Mouse (Mus musculus): ENCODE results near the gene Hoxa9. TPM values are rescaled to one million over a fixed set of nuclear protein-coding genes. Genes with fewer than 3 reads are reported as not detected.
A peak's percentile ranks its signal among the peaks of the same experiment; 100 is the strongest.

Hoxa9 gene
- polyA plus RNA-seq, 1 experiment from 2014 or later: 2.2 TPM

DNA sequence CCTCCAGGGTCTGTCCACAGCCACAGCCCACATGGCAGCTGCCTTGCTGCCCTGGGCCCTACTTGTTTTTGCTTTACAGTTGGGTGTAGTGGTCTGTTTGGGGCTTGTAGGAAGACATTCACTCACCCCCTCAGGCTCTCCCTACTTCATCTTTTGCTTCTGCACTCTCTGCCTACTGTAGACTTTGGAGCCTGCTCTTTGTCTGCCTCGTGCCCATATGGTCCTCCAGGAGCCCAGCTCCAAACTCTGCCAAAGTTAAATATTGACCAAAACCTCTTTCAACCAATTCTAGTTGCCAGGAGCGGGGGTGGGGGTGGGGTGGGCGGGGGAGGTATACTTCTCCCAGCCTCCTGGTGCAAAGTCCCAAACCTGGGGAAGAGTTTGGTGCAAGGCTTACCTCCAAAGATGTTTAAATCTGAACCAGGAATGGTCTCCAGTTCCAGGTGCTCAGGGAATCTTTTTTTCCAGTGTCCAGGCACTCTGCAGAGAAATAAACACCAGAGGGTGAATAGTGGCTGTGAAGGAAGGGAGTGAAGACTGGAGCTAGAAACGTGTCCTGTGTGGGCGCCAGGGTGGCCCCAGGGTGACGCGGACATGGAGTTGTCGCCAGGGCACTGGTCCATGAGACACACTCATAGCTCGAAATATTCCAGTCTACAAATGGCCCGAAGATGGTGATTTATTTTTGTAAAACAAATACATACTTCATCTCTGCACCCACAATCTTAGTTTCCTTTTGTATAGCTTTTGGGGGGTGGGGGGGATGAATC is 47.4 kb downstream of the Hoxa9 start:
- Histone ChIP-seq H3K9me3 (ENCODE audit: control insufficient read depth, low read length) (no peaks in the 10 kb centered on the region), H3K27ac (ENCODE audit: low read depth, low read length) (no peak overlapping the region; the same call in 1 of the 2 replicates), H3K36me3 (ENCODE audit: control insufficient read depth, insufficient read depth, low read length) (no peaks in the 10 kb centered on the region), H3K9ac (ENCODE audit: low read depth, low read length) (no peak overlapping the region), H3K4me3 (ENCODE audit: low read depth, low read length) (no peak overlapping the region), H3K27me3 (replicated peaks; ENCODE audit: control insufficient read depth, insufficient read depth, low read length) (peaks cover 98% of the 10 kb centered on the region), H3K4me2 (peak overlapping the region; percentile 14; the same call in 1 of the 2 replicates), H3K4me1 (replicated peaks; ENCODE audit: control insufficient read depth, insufficient read depth, low read length) (peaks cover 11% of the 10 kb centered on the region)
- ATAC-seq (replicated peaks; ENCODE audit: low FRiP score): no peak
- no peak for DNase-seq (ENCODE audit: low spot score)
- 20% methylated on average over 10 of the region's 10 CpGs for WGBS

DNA sequence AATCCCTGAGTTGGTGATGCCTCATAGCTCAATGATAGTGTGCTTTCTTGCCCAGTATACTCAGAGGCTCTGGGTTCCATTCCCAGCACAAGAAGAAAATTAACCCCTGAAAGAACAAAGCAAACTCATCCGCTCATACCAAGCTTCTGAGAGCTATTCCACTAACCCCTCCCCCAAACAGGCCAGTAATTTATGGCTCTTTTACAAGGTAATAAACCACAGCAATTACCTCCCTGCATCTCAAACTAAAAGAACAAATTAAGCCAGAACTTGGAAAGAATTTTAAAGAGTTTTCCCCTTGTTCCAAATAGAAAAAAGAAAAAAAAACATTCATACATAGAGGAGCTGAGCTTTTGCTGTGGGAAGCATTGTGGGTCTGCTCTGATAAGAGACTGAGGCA is 48.1 kb downstream of the Hoxa9 start:
- H3K4me2 ChIP-seq: no peak overlapping the region
- DNase-seq (ENCODE audit: low spot score) (no peak), ATAC-seq (replicated peaks; ENCODE audit: low FRiP score) (no peak)
- H3K36me3 ChIP-seq (ENCODE audit: control insufficient read depth, insufficient read depth, low read length): no peaks in the 10 kb centered on the region
- no peak overlapping the region for H3K4me3 ChIP-seq (ENCODE audit: low read depth, low read length)
- 29% methylated on average over 1 of the region's 1 CpGs for WGBS
- peaks cover 98% of the 10 kb centered on the region for H3K27me3 ChIP-seq (replicated peaks; ENCODE audit: control insufficient read depth, insufficient read depth, low read length)
- H3K4me1 ChIP-seq (replicated peaks; ENCODE audit: control insufficient read depth, insufficient read depth, low read length): peaks cover 11% of the 10 kb centered on the region
- H3K27ac ChIP-seq (ENCODE audit: low read depth, low read length): no peak overlapping the region
- H3K9me3 ChIP-seq (ENCODE audit: control insufficient read depth, low read length): no peaks in the 10 kb centered on the region
- H3K9ac ChIP-seq (ENCODE audit: low read depth, low read length): no peak overlapping the region

GRCm38 (mm10) chr6:52182030-52182429 is 48.9 kb downstream of the Hoxa9 start:
- H3K4me2 ChIP-seq: no peak overlapping the region
- H3K9me3 ChIP-seq (ENCODE audit: control insufficient read depth, low read length): no peaks in the 10 kb centered on the region
- WGBS: 39% methylated on average over 2 of the region's 2 CpGs
- peaks cover 11% of the 10 kb centered on the region for H3K4me1 ChIP-seq (replicated peaks; ENCODE audit: control insufficient read depth, insufficient read depth, low read length)
- no peak overlapping the region for H3K27ac ChIP-seq (ENCODE audit: low read depth, low read length)
- no peak for ATAC-seq (replicated peaks; ENCODE audit: low FRiP score)
- H3K36me3 ChIP-seq (ENCODE audit: control insufficient read depth, insufficient read depth, low read length): no peaks in the 10 kb centered on the region
- H3K9ac ChIP-seq (ENCODE audit: low read depth, low read length): no peak overlapping the region
- H3K4me3 ChIP-seq (ENCODE audit: low read depth, low read length): no peak overlapping the region
- peaks cover 98% of the 10 kb centered on the region for H3K27me3 ChIP-seq (replicated peaks; ENCODE audit: control insufficient read depth, insufficient read depth, low read length)
- DNase-seq (ENCODE audit: low spot score): no peak

- DNase-seq (ENCODE audit: low spot score) (no peak), ATAC-seq (replicated peaks; ENCODE audit: low FRiP score) (no peak)
- Histone ChIP-seq H3K27ac (ENCODE audit: low read depth, low read length) (no peak overlapping the region), H3K4me3 (ENCODE audit: low read depth, low read length) (no peak overlapping the region), H3K9me3 (ENCODE audit: control insufficient read depth, low read length) (no peaks in the 10 kb centered on the region), H3K4me1 (replicated peaks; ENCODE audit: control insufficient read depth, insufficient read depth, low read length) (peaks cover 10% of the 10 kb centered on the region), H3K36me3 (ENCODE audit: control insufficient read depth, insufficient read depth, low read length) (no peaks in the 10 kb centered on the region), H3K27me3 (replicated peaks; ENCODE audit: control insufficient read depth, insufficient read depth, low read length) (peaks cover 99% of the 10 kb centered on the region), H3K4me2 (peak overlapping the region; percentile 64), H3K9ac (ENCODE audit: low read depth, low read length) (no peak overlapping the region)
- 24% methylated on average over 3 of the region's 3 CpGs for WGBS
Observed at GRCm38 (mm10) chr6:52180726-52181125, 50.2 kb downstream of the Hoxa9 start.

DNA sequence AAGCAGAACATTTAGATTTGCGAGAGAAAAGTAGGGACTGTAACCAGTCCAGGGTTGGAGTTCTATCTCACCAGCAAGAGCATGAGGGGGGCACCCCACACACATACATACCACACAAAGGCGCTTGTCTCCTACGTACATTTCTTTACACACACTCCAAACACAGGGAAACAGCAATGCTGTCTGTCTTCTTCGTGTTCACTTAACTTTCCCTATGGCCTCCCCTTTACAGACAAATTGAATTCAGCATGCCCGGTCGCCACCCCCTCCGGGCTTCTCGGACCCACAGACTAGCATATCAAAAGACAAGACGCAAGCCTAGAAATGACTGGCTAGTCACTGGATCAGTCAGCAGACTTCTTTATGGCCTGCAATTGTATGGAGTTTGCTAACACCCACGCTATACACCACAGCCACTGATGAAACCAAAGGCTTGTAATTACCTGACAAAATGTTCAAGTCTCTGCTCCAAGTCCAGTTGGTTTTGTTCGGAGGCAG is 50.6 kb downstream of the Hoxa9 start:
- H3K4me3 ChIP-seq (ENCODE audit: low read depth, low read length): peak overlapping the region; percentile 46
- peaks cover 9% of the 10 kb centered on the region for H3K4me1 ChIP-seq (replicated peaks; ENCODE audit: control insufficient read depth, insufficient read depth, low read length)
- 11% methylated on average over 11 of the region's 11 CpGs for WGBS
- H3K9me3 ChIP-seq (ENCODE audit: control insufficient read depth, low read length): no peaks in the 10 kb centered on the region
- peak overlapping the region; percentile 64 for H3K4me2 ChIP-seq
- peaks cover 99% of the 10 kb centered on the region for H3K27me3 ChIP-seq (replicated peaks; ENCODE audit: control insufficient read depth, insufficient read depth, low read length)
- ATAC-seq (replicated peaks; ENCODE audit: low FRiP score): no peak
- no peak for DNase-seq (ENCODE audit: low spot score)
- H3K36me3 ChIP-seq (ENCODE audit: control insufficient read depth, insufficient read depth, low read length): no peaks in the 10 kb centered on the region
- H3K9ac ChIP-seq (ENCODE audit: low read depth, low read length): peak overlapping the region; percentile 54; the same call in 1 of the 2 replicates
- H3K27ac ChIP-seq (ENCODE audit: low read depth, low read length): peak overlapping the region; percentile 79; the same call in 1 of the 2 replicates

- peak overlapping the region; percentile 79; the same call in 1 of the 2 replicates for H3K27ac ChIP-seq (ENCODE audit: low read depth, low read length)
- ATAC-seq (replicated peaks; ENCODE audit: low FRiP score) (no peak), DNase-seq (ENCODE audit: low spot score) (no peak)
- peaks cover 9% of the 10 kb centered on the region for H3K4me1 ChIP-seq (replicated peaks; ENCODE audit: control insufficient read depth, insufficient read depth, low read length)
- 6% methylated on average over 10 of the region's 10 CpGs for WGBS
- peaks cover 99% of the 10 kb centered on the region for H3K27me3 ChIP-seq (replicated peaks; ENCODE audit: control insufficient read depth, insufficient read depth, low read length)
- peak overlapping the region; percentile 64 for H3K4me2 ChIP-seq
- H3K4me3 ChIP-seq (ENCODE audit: low read depth, low read length): peak overlapping the region; percentile 46
- no peaks in the 10 kb centered on the region for H3K36me3 ChIP-seq (ENCODE audit: control insufficient read depth, insufficient read depth, low read length)
- H3K9me3 ChIP-seq (ENCODE audit: control insufficient read depth, low read length): no peaks in the 10 kb centered on the region
- peak overlapping the region; percentile 54 for H3K9ac ChIP-seq (ENCODE audit: low read depth, low read length)
Observed at GRCm38 (mm10) chr6:52179690-52180089, 51.2 kb downstream of the Hoxa9 start.

GRCm38 (mm10) chr6:52178918-52179665 is 51.8 kb downstream of the Hoxa9 start:
- H3K4me1 ChIP-seq (replicated peaks; ENCODE audit: control insufficient read depth, insufficient read depth, low read length): peaks cover 8% of the 10 kb centered on the region
- 6% methylated on average over 4 of the region's 4 CpGs for WGBS
- H3K27ac ChIP-seq (ENCODE audit: low read depth, low read length): peak overlapping the region; percentile 79
- DNase-seq (ENCODE audit: low spot score) (no peak), ATAC-seq (replicated peaks; ENCODE audit: low FRiP score) (no peak)
- H3K9ac ChIP-seq (ENCODE audit: low read depth, low read length): peak overlapping the region; percentile 54
- H3K9me3 ChIP-seq (ENCODE audit: control insufficient read depth, low read length): no peaks in the 10 kb centered on the region
- no peaks in the 10 kb centered on the region for H3K36me3 ChIP-seq (ENCODE audit: control insufficient read depth, insufficient read depth, low read length)
- H3K4me2 ChIP-seq: peak overlapping the region; percentile 64
- peaks cover 98% of the 10 kb centered on the region for H3K27me3 ChIP-seq (replicated peaks; ENCODE audit: control insufficient read depth, insufficient read depth, low read length)
- peak overlapping the region; percentile 46 for H3K4me3 ChIP-seq (ENCODE audit: low read depth, low read length)

- H3K4me1 ChIP-seq (replicated peaks; ENCODE audit: control insufficient read depth, insufficient read depth, low read length): peaks cover 4% of the 10 kb centered on the region; the same call in 1 of the 2 replicates
- WGBS: 7% methylated on average over 9 of the region's 9 CpGs
- H3K9me3 ChIP-seq (ENCODE audit: control insufficient read depth, low read length): no peaks in the 10 kb centered on the region
- peaks cover 97% of the 10 kb centered on the region for H3K27me3 ChIP-seq (replicated peaks; ENCODE audit: control insufficient read depth, insufficient read depth, low read length)
- H3K27ac ChIP-seq (ENCODE audit: low read depth, low read length): peak overlapping the region; percentile 84
- no peak for DNase-seq (ENCODE audit: low spot score)
- peak overlapping the region; percentile 64 for H3K4me2 ChIP-seq
- peak overlapping the region; percentile 68 for H3K9ac ChIP-seq (ENCODE audit: low read depth, low read length)
- peak overlapping the region; percentile 46 for H3K4me3 ChIP-seq (ENCODE audit: low read depth, low read length)
- H3K36me3 ChIP-seq (ENCODE audit: control insufficient read depth, insufficient read depth, low read length): no peaks in the 10 kb centered on the region
- no peak for ATAC-seq (replicated peaks; ENCODE audit: low FRiP score)
Observed at GRCm38 (mm10) chr6:52177806-52178205, 53.1 kb downstream of the Hoxa9 start.

All from liver, embryonic 11.5 days (tissue).